Mouse (Mus musculus): Measurements from ENCODE around the gene Gm14308. TPM values are rescaled to one million over a fixed set of nuclear protein-coding genes. Genes with fewer than 3 reads are reported as not detected.
"Not testable (repeated sequence)": the region's sequence is repeated elsewhere in the genome, so short reads cannot be mapped to it uniquely, and the experiment has no call there.

Gm14308 gene
- 5.4 TPM in 1 of 2 replicates, not detected in the other for polyA plus RNA-seq (2011; ENCODE audit: insufficient read depth, insufficient read length, low read depth, missing spikeins)

DNA sequence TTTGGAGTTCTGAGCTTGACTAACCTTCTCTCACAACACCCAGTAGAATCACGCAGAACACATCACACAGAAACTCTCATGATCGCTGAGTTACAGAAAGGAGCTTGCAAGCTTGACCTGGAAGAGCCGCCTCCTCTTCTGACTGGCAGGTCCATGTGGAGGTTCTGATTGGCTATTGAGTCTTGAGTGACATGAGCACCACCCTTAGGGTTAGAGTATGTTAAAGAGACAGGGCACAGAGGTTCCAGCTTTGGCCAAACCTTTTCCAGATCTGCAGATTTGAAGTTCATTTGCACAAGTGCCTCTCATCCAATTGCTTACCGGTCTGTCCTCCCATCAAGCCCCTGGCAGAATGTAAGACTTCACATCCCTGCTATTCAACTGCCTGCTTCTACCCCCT, at the start of gene Gm14308:
Gene Gm14308 (minus strand): TSS at position 101 of the 400 bp plus-strand sequence.
- not testable (repeated sequence) for H3K4me1 ChIP-seq (ENCODE audit: control insufficient read depth, insufficient read depth, low read length); H3K36me3 ChIP-seq (ENCODE audit: control insufficient read depth, insufficient read depth, low read length, poor library complexity, severe bottlenecking); H3K9me3 ChIP-seq (replicated peaks; ENCODE audit: control insufficient read depth, insufficient read depth, low read length, poor library complexity, severe bottlenecking); H3K27ac ChIP-seq (ENCODE audit: insufficient read depth, low read length); H3K4me3 ChIP-seq (ENCODE audit: low read depth, low read length); H3K9ac ChIP-seq (ENCODE audit: low read depth, poor library complexity, severe bottlenecking); H3K27me3 ChIP-seq (ENCODE audit: control insufficient read depth, insufficient read depth, low read length, poor library complexity, severe bottlenecking)

DNA sequence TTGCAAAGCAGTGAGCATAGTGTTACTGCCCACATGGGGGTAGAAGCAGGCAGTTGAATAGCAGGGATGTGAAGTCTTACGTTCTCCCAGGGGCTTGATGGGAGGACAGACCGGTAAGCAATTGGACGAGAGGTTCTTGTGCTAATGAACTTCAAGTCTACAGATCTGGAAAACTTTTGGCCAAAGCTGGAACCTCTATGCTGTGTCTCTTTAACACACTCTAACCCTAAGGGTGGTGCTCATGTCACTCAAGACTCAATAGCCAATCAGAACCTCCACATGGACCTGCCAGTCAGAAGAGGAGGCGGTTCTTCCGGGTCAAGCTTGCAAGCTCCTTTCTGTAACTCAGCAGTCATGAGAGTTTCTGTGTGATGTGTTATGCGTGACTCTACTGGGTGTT, 34.1 kb upstream of the Gm14308 start, which contains the start of gene Zfp973:
Gene Zfp973 (plus strand): TSS at position 301 of the 400 bp plus-strand sequence.
- not testable (repeated sequence) for H3K36me3 ChIP-seq (ENCODE audit: control insufficient read depth, insufficient read depth, low read length, poor library complexity, severe bottlenecking); H3K27me3 ChIP-seq (ENCODE audit: control insufficient read depth, insufficient read depth, low read length, poor library complexity, severe bottlenecking); H3K4me1 ChIP-seq (ENCODE audit: control insufficient read depth, insufficient read depth, low read length)

More for the DNA sequence above, 34.1 kb upstream of the Gm14308 start, which contains the start of gene Zfp973:
- H3K27ac ChIP-seq (ENCODE audit: insufficient read depth, low read length); H3K9me3 ChIP-seq (replicated peaks; ENCODE audit: control insufficient read depth, insufficient read depth, low read length, poor library complexity, severe bottlenecking); H3K4me3 ChIP-seq (ENCODE audit: low read depth, low read length); H3K9ac ChIP-seq (ENCODE audit: low read depth, poor library complexity, severe bottlenecking): not testable (repeated sequence)

Other genes starting within 250 kb of the Gm14308 start
- 8.0 and 13.0 TPM in 2 replicates for gene Gm14435, start 212.8 kb downstream of the Gm14308 start, polyA plus RNA-seq (2011; ENCODE audit: insufficient read depth, insufficient read length, low read depth, missing spikeins)
- gene Gm14434, start 149.6 kb downstream of the Gm14308 start, polyA plus RNA-seq (2011; ENCODE audit: insufficient read depth, insufficient read length, low read depth, missing spikeins) = 10.9 TPM in 1 of 2 replicates, not detected in the other
- not detected in 2 replicates for gene Zfp967, start 115.3 kb downstream of the Gm14308 start, polyA plus RNA-seq (2011; ENCODE audit: insufficient read depth, insufficient read length, low read depth, missing spikeins)
- gene Zfp973, start 34.2 kb upstream of the Gm14308 start, polyA plus RNA-seq (2011; ENCODE audit: insufficient read depth, insufficient read length, low read depth, missing spikeins) = 11.8 and 12.3 TPM in 2 replicates
- gene Gm14305, start 72.0 kb upstream of the Gm14308 start, polyA plus RNA-seq (2011; ENCODE audit: insufficient read depth, insufficient read length, low read depth, missing spikeins) = 9.5 and 10.5 TPM in 2 replicates
- 15.9 and 21.7 TPM in 2 replicates for gene Gm14295, start 162.3 kb upstream of the Gm14308 start, polyA plus RNA-seq (2011; ENCODE audit: insufficient read depth, insufficient read length, low read depth, missing spikeins)
- gene Gm14408, start 194.8 kb upstream of the Gm14308 start, polyA plus RNA-seq (2011; ENCODE audit: insufficient read depth, insufficient read length, low read depth, missing spikeins) = not detected in 2 replicates